Mouse (Mus musculus) ovary, adult 2 months (tissue): ENCODE data around the gene E2f4. TPM values are rescaled to one million over a fixed set of nuclear protein-coding genes. Genes with fewer than 3 reads are reported as not detected.

Source experiments
- polyA plus RNA-seq: library from polyadenylated mRNA; depleted of rRNA; stranded (reverse); fragments of >200 nt; gene quantifications from 2 replicates; pipeline ENCODE4 v1.2.3, GENCODE M21; 2012; rRNA removed

E2f4 gene
- 160 and 176 TPM in 2 replicates for polyA plus RNA-seq

DNA sequence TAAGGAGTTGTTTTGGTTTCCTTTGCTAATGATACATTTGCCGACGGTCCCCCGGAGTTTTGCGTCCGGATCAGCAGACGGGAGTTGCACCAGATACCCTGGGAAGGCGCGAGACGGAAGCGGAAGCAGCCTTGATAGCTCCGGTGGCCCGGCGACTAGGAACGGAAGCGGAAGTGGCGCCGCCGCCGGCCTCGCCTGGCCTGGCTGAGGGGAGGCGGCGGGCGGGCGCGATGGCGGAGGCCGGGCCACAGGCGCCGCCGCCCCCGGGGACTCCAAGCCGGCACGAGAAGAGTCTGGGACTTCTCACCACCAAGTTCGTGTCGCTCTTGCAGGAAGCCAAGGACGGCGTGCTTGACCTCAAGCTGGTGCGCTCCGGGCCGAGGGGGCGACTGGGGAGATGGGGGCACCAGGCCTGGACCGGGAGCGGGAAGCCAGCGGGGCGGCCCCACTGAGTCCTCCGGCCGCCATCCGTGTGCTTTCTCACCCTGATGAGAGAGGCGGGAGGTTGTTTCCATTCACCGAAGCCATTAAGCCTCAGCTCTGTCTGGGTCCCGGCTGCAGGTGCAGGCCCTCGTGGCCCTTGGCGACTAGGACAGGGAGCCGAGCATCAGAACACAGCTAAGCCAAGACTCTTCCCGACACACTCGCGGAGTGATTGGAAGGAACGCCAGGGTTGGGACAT lies at the start of gene E2f4:
E2f4 (plus strand) TSS at position 153 of the 682 bp plus-strand sequence.

DNA sequence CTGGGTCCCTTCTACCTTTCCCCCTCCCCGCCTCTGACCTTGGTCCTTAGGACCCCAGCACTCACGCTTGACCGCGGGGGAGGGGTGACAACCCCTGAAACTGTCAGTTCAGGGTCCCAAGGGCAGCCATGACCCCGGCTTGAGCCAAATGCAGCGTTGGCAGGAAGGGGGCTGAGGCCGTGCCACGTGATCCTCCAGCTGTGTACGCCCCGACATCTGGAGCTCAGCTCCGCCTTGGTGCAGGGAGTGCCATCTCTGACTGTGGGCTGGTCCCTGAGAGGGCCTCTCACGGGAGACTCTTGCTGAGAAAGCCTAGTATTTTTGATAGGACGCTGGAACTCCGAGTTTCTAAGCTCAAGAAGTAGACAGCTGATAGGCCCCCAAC lies 42.5 kb upstream of the E2f4 start, which contains the start of gene B3gnt9:
B3gnt9 (minus strand) TSS at position 188 of the 385 bp plus-strand sequence.

DNA sequence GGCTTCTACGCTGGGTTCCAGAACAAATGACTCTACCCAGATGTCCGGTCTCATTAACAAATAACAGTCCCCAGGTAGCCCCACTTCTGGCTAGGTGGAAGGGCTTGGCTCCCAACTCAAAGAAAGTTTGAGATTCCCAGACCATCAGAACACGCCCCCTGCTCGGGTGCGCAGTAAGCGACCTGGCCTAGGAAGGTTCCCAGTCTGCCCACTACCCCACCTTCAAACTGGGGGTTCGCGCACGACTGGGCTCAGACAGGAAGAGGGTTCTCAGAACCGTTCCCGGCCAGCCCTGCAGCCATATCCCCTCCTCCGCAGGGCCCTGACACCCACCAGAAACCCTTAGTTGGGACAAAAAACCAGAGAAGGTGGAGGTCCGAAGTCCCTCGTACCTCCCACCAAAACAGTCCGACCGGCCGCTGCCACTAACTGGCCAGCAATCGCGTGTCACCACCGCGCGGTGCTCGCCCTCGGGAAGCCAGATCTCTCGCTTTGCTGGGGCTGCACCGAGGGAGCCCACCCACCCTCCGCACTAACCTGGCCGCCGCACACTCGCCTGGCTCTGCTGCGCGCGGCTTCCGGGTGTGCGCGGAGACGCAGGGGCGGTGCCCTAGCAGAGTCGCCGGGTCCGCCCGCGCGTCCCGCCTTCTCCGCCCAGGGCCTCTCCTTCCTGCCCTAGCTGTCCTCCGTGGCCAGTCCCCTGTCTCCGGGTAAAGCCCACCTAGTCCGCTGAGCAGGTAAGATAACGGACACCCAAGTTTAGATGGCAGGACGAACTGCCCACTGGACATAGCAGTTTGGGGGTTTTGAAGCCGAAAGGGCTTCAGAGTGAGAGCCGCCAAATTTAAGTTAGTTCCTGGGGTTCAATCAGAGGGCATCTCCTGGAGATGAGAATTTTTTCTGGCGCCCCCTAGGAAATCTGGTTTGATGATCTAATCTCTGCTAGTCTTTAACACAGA lies 33.2 kb upstream of the E2f4 start, which contains the start of the genes Tradd and Fbxl8:
Tradd (minus strand) TSS at position 586 of the 959 bp plus-strand sequence.
Fbxl8 (plus strand) TSS at position 625 of the 959 bp plus-strand sequence.

GRCm38 (mm10) chr8:105269461-105269947 lies 28.0 kb upstream of the E2f4 start, which contains the start of gene Hsf4:
Gene Hsf4 (plus strand): TSS chr8:105269801.

GRCm38 (mm10) chr8:105275840-105276239 lies 21.6 kb upstream of the E2f4 start, which contains the start of gene Nol3:
Gene Nol3 (plus strand): TSS chr8:105276140.

DNA sequence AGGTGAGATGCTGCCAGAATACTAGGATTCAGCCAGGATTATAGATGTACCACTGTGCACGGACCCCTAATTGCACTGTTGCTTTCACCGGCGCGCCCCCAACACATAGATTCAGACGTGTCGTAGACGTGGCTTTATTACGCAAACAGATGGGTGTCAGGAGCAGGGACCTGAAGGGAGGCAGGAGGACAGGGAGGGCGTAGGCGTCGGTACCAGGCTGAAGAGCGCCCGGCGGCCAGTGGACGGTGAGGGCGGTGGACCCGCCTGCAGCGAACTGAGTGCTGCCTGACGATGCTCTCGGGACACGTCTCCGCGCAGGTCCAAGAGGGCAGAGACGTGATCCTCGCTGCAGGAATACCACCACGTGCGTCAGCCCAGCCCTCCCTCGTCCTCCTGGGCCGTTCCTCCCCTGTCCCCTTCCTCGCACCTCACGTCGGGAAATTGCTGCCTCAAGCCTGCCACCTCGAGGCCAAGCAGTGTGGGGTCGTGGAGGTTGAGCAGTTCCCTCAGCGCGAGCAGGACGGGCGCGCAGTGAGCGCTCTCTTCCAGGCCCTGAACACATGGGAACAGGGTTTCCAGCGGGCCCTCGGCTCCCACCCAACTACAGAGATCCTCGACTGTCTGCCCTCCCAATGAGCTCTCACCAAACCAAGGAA lies 7.5 kb upstream of the E2f4 start, which contains the start of gene 4931428F04Rik:
4931428F04Rik (minus strand) TSS at position 60 of the 656 bp plus-strand sequence.

DNA sequence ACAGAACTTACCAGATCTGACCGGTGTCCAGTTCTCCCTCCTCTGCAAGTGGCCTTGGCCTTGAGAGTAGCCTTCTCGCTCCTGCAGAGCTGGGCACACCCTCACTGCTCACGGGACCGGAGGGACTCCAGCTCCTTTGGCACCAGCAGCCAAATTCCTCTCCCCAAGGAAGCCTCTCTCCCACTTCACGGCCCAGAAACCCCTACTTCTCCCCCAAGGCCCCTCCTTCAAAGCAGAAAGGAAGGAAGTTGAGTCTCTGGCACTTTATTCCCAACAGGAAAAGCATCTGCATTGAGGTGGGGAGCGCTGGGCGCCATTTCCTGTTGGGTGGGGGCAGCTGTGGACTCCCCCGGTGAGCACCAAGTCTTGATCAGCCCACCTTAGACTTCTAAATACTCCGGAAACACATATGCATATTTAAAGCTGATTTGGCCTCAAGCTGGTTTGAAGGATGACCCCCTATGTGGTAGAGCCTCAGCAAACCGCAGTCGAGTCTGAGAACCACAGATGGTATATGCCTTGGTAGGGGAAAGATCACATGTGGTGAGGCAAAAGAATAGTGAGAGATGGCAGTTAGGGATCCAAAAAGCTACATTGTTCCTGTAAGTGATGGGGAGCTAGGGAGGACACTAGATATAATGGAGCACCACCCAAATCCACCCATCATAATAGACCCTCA lies 1.4 kb upstream of the E2f4 start, which contains the start of gene Exoc3l:
Exoc3l (minus strand) TSS at position 207 of the 679 bp plus-strand sequence.

GRCm38 (mm10) chr8:105305211-105306145 lies 8.0 kb downstream of the E2f4 start, which contains the start of gene Elmo3:
Gene Elmo3 (plus strand): TSS chr8:105305601.

DNA sequence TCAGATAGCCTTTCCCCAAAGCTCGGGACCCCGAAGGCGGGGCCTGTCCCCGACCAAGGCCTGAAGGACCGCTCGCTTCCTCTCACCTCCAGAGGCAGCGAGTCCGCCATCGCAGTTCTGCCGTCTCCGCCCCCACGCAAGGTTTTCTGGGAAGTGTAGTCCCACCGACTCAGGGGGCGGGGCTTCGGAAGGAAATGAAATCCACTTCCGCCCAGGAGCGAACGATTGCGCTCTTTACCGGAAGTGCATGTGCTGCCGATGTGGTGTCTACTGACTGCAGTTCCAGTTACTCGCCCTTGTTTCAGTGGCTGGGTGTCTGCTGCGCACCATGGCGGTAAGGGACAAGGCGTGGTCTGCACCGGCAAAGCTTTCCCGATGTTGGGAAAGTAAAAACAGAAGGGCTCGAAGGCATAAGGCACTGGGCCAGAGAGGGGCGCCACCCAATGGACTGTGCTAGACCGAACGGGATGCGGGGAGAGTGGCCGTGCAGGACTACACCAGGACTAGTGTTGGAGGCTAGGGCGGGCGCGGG lies 28.7 kb downstream of the E2f4 start, which contains the start of the genes Lrrc29 and Tmem208:
Lrrc29 (minus strand) TSS at position 138 of the 532 bp plus-strand sequence.
Tmem208 (plus strand) TSS at position 214 of the 532 bp plus-strand sequence.

DNA sequence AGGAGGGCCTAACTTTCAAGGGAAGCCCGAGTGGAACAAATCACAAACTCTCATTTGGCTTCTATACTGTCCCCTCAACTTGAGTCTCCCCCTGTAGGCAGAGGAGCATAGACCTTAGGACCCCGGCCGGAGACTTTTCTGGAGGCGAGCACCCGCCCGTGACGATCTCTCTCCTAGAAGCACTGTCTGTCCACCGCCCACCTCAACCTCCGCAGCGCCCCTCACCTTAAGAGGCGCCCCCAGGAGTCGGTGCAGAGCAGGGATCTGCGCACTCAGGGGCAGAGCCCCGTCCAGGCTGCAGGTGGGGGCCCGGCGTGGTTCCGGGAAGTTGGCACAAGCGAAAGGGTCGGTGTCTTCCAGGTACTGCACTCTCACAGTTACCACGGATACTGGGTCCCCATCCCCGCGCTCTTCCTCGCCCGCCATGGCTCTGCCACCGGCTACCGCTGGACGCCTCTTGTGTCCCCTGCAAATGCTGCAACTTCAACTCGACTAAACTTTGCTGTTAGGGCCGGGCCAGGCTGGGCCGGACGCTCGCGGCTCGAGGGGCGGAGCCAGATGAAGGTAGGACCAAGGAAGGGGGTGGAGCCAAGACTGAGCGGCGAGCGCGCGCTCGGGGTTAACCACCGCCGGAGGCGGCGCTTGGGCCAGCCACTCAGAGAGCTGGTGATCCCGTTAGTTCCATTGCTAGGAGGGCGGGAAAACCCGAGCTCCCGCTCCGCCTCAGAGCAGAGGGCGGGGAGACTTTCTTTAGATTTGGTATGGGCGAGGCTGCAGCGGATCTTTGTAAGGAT lies 50.2 kb downstream of the E2f4 start, which contains the start of gene Fhod1:
Fhod1 (minus strand) TSS at position 526 of the 794 bp plus-strand sequence.

DNA sequence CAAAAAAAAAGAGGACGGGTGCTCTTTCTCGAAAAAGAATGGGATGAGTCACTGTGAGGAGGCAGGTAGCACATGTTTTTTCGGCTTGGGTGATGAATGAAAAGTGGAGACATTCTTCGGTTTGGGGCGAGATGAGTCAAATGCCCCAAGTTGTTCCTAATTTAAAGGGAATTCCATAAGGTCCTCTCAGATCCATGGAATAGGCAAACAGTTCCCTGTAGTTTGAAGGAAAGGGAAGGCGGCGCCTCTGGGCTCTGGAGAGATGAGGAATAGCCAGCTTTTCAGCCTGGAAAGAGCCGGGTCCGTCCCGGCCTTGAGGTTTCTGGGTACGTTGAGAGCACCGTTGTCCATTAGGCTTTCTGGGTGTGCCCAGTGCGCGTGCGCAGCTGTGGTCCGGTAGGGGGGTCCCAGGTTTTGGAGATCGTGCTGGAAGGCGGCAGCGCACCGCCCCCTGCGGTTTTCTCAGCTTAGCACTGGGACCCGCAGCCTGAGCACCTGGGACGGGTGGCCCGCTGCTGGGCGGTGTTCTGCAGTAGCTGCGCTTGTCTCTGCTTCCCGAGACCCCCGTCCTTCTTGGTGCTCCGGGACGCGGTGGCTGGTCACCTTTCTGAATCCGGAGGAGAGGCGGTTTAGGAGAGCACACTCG lies 51.1 kb downstream of the E2f4 start, which contains the start of gene Slc9a5:
Slc9a5 (plus strand) TSS at position 394 of the 646 bp plus-strand sequence.

Other genes starting within 250 kb of the E2f4 start
- 0.15 and 0.67 TPM in 2 replicates for gene Ces3a, start 249.1 kb upstream of the E2f4 start, polyA plus RNA-seq
- gene Ces3b, start 213.9 kb upstream of the E2f4 start, polyA plus RNA-seq, result 0.15 and 0.81 TPM in 2 replicates
- gene Ces4a, start 165.9 kb upstream of the E2f4 start, polyA plus RNA-seq, result not detected in 2 replicates
- 10.4 and 10.6 TPM in 2 replicates for gene Cbfb, start 127.0 kb upstream of the E2f4 start, polyA plus RNA-seq
- gene D230025D16Rik, start 72.5 kb upstream of the E2f4 start, polyA plus RNA-seq, result 32.2 and 33.0 TPM in 2 replicates
- gene B3gnt9, start 42.5 kb upstream of the E2f4 start, polyA plus RNA-seq, result 49.7 and 92.5 TPM in 2 replicates
- 24.8 and 29.8 TPM in 2 replicates for gene Tradd, start 33.1 kb upstream of the E2f4 start, polyA plus RNA-seq
- gene Fbxl8, start 33.0 kb upstream of the E2f4 start, polyA plus RNA-seq, result 14.3 and 16.9 TPM in 2 replicates
- 2.3 and 2.4 TPM in 2 replicates for gene Hsf4, start 27.9 kb upstream of the E2f4 start, polyA plus RNA-seq
- gene Nol3, start 21.5 kb upstream of the E2f4 start, polyA plus RNA-seq, result 2.5 and 3.0 TPM in 2 replicates
- gene 4931428F04Rik, start 7.8 kb upstream of the E2f4 start, polyA plus RNA-seq, result 16.1 and 18.2 TPM in 2 replicates
- gene Exoc3l, start 1.6 kb upstream of the E2f4 start, polyA plus RNA-seq, result 67.0 and 69.6 TPM in 2 replicates
- gene Elmo3, start 7.9 kb downstream of the E2f4 start, polyA plus RNA-seq, result 30.6 and 31.0 TPM in 2 replicates
- gene Lrrc29, start 28.6 kb downstream of the E2f4 start, polyA plus RNA-seq, result 8.0 and 9.1 TPM in 2 replicates
- gene Tmem208, start 28.7 kb downstream of the E2f4 start, polyA plus RNA-seq, result 106 and 112 TPM in 2 replicates
- 22.3 TPM in 2 replicates for gene Fhod1, start 50.3 kb downstream of the E2f4 start, polyA plus RNA-seq
- gene Slc9a5, start 51.2 kb downstream of the E2f4 start, polyA plus RNA-seq, result 6.2 and 6.8 TPM in 2 replicates
- 61.3 and 98.2 TPM in 2 replicates for gene Plekhg4, start 75.6 kb downstream of the E2f4 start, polyA plus RNA-seq
- gene Kctd19, start 115.8 kb downstream of the E2f4 start, polyA plus RNA-seq, result 0.06 and 0.08 TPM in 2 replicates
- 4.7 TPM in 2 replicates for gene Lrrc36, start 115.9 kb downstream of the E2f4 start, polyA plus RNA-seq
- gene Tppp3, start 173.9 kb downstream of the E2f4 start, polyA plus RNA-seq, result 157 and 231 TPM in 2 replicates
- 132 TPM in 2 replicates for gene Zdhhc1, start 199.2 kb downstream of the E2f4 start, polyA plus RNA-seq
- gene Hsd11b2, start 221.1 kb downstream of the E2f4 start, polyA plus RNA-seq, result 119 and 169 TPM in 2 replicates